ENCODE assay signal across 12 mouse cellular contexts in genomic region chr7:19147497-19148045, GRCm38 (mm10). TPM values are rescaled to one million over a fixed set of nuclear protein-coding genes. Genes with fewer than 3 reads are reported as not detected.
DNase-seq lines count a peak whose midpoint lies in the region; ATAC-seq and TF ChIP-seq lines count a peak whose summit lies in the region.
"Had no signal": no experiment of that assay in that cellular context is flagged by ENCODE, and none has a peak within 500 bp of the region (broad histone marks: within the 10 kb centered on the region; RNA-seq: fewer than 3 reads in every experiment).

No protein-coding gene starts in this region.

- H3K27me3 ChIP-seq in heart, embryonic 15.5 days: no peaks in the 10 kb centered on the region
- no peaks in the 10 kb centered on the region for H3K27me3 ChIP-seq in E14TG2a.4 (ENCODE audit: insufficient read depth, low read length)
- no peaks in the 10 kb centered on the region for H3K27me3 ChIP-seq in forebrain, embryonic 14.5 days (replicated peaks; ENCODE audit: control insufficient read depth, insufficient read depth, low read length)
- no peaks in the 10 kb centered on the region for H3K27me3 ChIP-seq in midbrain, embryonic 13.5 days
- H3K27me3 ChIP-seq: lung, embryonic 15.5 days had no signal

- peaks cover 12% of the 10 kb centered on the region for H3K36me3 ChIP-seq in heart, embryonic 15.5 days
- H3K36me3 ChIP-seq in E14TG2a.4 (ENCODE audit: insufficient read depth, low read length): peaks cover 49% of the 10 kb centered on the region
- H3K36me3 ChIP-seq in forebrain, embryonic 14.5 days (ENCODE audit: control insufficient read depth, insufficient read depth, low read length): peaks cover 17% of the 10 kb centered on the region
- H3K36me3 ChIP-seq in midbrain, embryonic 13.5 days: peaks cover 22% of the 10 kb centered on the region

- H3K4me3 ChIP-seq in heart, embryonic 15.5 days: no peak overlapping the region; the same call in 1 of the 2 replicates
- H3K4me3 ChIP-seq in E14TG2a.4 (replicated peaks; ENCODE audit: low read length): peak overlapping the region; percentile 99; the same call in 1 of the 2 replicates
- no peak overlapping the region for H3K4me3 ChIP-seq in forebrain, embryonic 14.5 days (ENCODE audit: low read depth, low read length)
- peak overlapping the region; percentile 65; the same call in 1 of the 2 replicates for H3K4me3 ChIP-seq in midbrain, embryonic 13.5 days (replicated peaks)

- no peak for TF ChIP-seq CTCF in E14TG2a.4 (conservative IDR thresholded peaks at IDR 0.05; ENCODE audit: low read length)

- H3K27ac ChIP-seq in heart, embryonic 15.5 days: no peak overlapping the region
- no peak overlapping the region for H3K27ac ChIP-seq in forebrain, embryonic 14.5 days (ENCODE audit: low read depth, low read length)
- no peak overlapping the region for H3K27ac ChIP-seq in midbrain, embryonic 13.5 days

- H3K4me2 ChIP-seq in heart, embryonic 15.5 days: peak overlapping the region; percentile 90; the same call in 1 of the 2 replicates
- peak overlapping the region; percentile 95 for H3K4me2 ChIP-seq in forebrain, embryonic 14.5 days (ENCODE audit: low read length)
- peak overlapping the region; percentile 83 for H3K4me2 ChIP-seq in midbrain, embryonic 13.5 days (replicated peaks)

- H3K4me1 ChIP-seq in heart, embryonic 15.5 days (replicated peaks): peaks cover 19% of the 10 kb centered on the region
- H3K4me1 ChIP-seq in E14TG2a.4 (replicated peaks; ENCODE audit: low read depth, low read length): peaks cover 40% of the 10 kb centered on the region
- peaks cover 15% of the 10 kb centered on the region for H3K4me1 ChIP-seq in forebrain, embryonic 14.5 days (ENCODE audit: control insufficient read depth, insufficient read depth, low read length)
- peaks cover 30% of the 10 kb centered on the region for H3K4me1 ChIP-seq in midbrain, embryonic 13.5 days (replicated peaks)

- WGBS in heart, embryonic 15.5 days: 46% methylated on average over 6 of the region's 6 CpGs
- 58% methylated on average over 6 of the region's 6 CpGs for WGBS in forebrain, embryonic 14.5 days
- 63% methylated on average over 6 of the region's 6 CpGs for WGBS in midbrain, embryonic 13.5 days

- ATAC-seq in heart, embryonic 15.5 days (replicated peaks; ENCODE audit: insufficient number of reproducible peaks, insufficient read depth, low FRiP score, low read depth): no peak
- ATAC-seq in forebrain, embryonic 14.5 days: no peak
- ATAC-seq in midbrain, embryonic 13.5 days: no peak
- no peak for ATAC-seq in granulocyte monocyte progenitor cell, adult 5-6 weeks (replicated peaks; ENCODE audit: poor library complexity, severe bottlenecking)

- H3K9ac ChIP-seq in heart, embryonic 15.5 days: no peak overlapping the region
- no peak overlapping the region for H3K9ac ChIP-seq in forebrain, embryonic 14.5 days (ENCODE audit: low read length)
- H3K9ac ChIP-seq in midbrain, embryonic 13.5 days (replicated peaks): no peak overlapping the region

- DNase-seq in heart, adult 11 months: no peak
- DNase-seq in forebrain, embryonic 14.5 days (ENCODE audit: low spot score): no peak
- no peak for DNase-seq in retina, postnatal 1 day
- DNase-seq in adrenal gland, adult (ENCODE audit: inconsistent age in 2 of 2, low spot score in 1 of 2): no peak
- DNase-seq: adrenal gland, adult 8-10 months; cerebellum, adult 2 months; gastrocnemius, postnatal 25 days had no signal

- no peaks in the 10 kb centered on the region for H3K9me3 ChIP-seq in heart, embryonic 15.5 days (replicated peaks)
- no peaks in the 10 kb centered on the region for H3K9me3 ChIP-seq in E14TG2a.4 (ENCODE audit: low read length)
- no peaks in the 10 kb centered on the region for H3K9me3 ChIP-seq in forebrain, embryonic 14.5 days (replicated peaks; ENCODE audit: control insufficient read depth, low read length)
- no peaks in the 10 kb centered on the region for H3K9me3 ChIP-seq in midbrain, embryonic 13.5 days
- H3K9me3 ChIP-seq: lung, embryonic 15.5 days had no signal

RNA-seq across cellular contexts. Expression of gene Qpctl, which starts 1.5 kb away (rescaled TPM):
- 8.8 and 10.0 TPM in 2 replicates for polyA plus RNA-seq in heart, embryonic 15.5 days (2015; fragmentation: Nextera tagmentation; extraction: Ambion mirVana)
- 11.1 and 14.0 TPM in 2 replicates for polyA plus RNA-seq in forebrain, embryonic 14.5 days (2014; fragmentation: Nextera tagmentation; extraction: Ambion mirVana)
- 22.5 and 23.9 TPM in 2 replicates for polyA plus RNA-seq in midbrain, embryonic 13.5 days (2015; fragmentation: Nextera tagmentation; extraction: Ambion mirVana)
- 4.2 and 12.0 TPM in 2 replicates for total RNA-seq in granulocyte monocyte progenitor cell, adult 5-6 weeks (2014; fragmentation: Nextera tagmentation)
- 4.9 and 5.0 TPM in 2 replicates for total RNA-seq in granulocyte monocyte progenitor cell, adult 5-6 weeks (2017)

RNA-seq across cellular contexts. Expression of gene Snrpd2, which starts 2.0 kb away (rescaled TPM):
- polyA plus RNA-seq in heart, embryonic 15.5 days (2015; fragmentation: Nextera tagmentation; extraction: Ambion mirVana): 93.2 and 96.6 TPM in 2 replicates
- polyA plus RNA-seq in forebrain, embryonic 14.5 days (2014; fragmentation: Nextera tagmentation; extraction: Ambion mirVana): 141 and 155 TPM in 2 replicates
- polyA plus RNA-seq in midbrain, embryonic 13.5 days (2015; fragmentation: Nextera tagmentation; extraction: Ambion mirVana): 124 and 126 TPM in 2 replicates
- total RNA-seq in granulocyte monocyte progenitor cell, adult 5-6 weeks (2014; fragmentation: Nextera tagmentation): 91.5 and 121 TPM in 2 replicates
- 83.2 and 158 TPM in 2 replicates for total RNA-seq in granulocyte monocyte progenitor cell, adult 5-6 weeks (2017)

RNA-seq across cellular contexts. Expression of gene Gipr, which starts 18.4 kb away (rescaled TPM):
- 73.8 and 73.9 TPM in 2 replicates for polyA plus RNA-seq in heart, embryonic 15.5 days (2015; fragmentation: Nextera tagmentation; extraction: Ambion mirVana)
- 4.8 and 8.2 TPM in 2 replicates for polyA plus RNA-seq in forebrain, embryonic 14.5 days (2014; fragmentation: Nextera tagmentation; extraction: Ambion mirVana)
- polyA plus RNA-seq in midbrain, embryonic 13.5 days (2015; fragmentation: Nextera tagmentation; extraction: Ambion mirVana): 2.6 and 3.4 TPM in 2 replicates
- total RNA-seq in granulocyte monocyte progenitor cell, adult 5-6 weeks (2014; fragmentation: Nextera tagmentation): not detected in 2 replicates
- 0.26 TPM in 1 of 2 replicates, not detected in the other for total RNA-seq in granulocyte monocyte progenitor cell, adult 5-6 weeks (2017)
- total RNA-seq: gastrocnemius, postnatal 25 days had no signal

RNA-seq across cellular contexts. Expression of gene Fbxo46, which starts 27.9 kb away (rescaled TPM):
- 7.3 and 9.6 TPM in 2 replicates for polyA plus RNA-seq in heart, embryonic 15.5 days (2015; fragmentation: Nextera tagmentation; extraction: Ambion mirVana)
- polyA plus RNA-seq in forebrain, embryonic 14.5 days (2014; fragmentation: Nextera tagmentation; extraction: Ambion mirVana): 10.1 and 11.9 TPM in 2 replicates
- polyA plus RNA-seq in midbrain, embryonic 13.5 days (2015; fragmentation: Nextera tagmentation; extraction: Ambion mirVana): 19.6 and 20.6 TPM in 2 replicates
- total RNA-seq in granulocyte monocyte progenitor cell, adult 5-6 weeks (2014; fragmentation: Nextera tagmentation): 3.1 and 4.9 TPM in 2 replicates
- total RNA-seq in granulocyte monocyte progenitor cell, adult 5-6 weeks (2017): 4.7 and 5.4 TPM in 2 replicates

RNA-seq across cellular contexts. Expression of gene Eml2, which starts 28.6 kb away (rescaled TPM):
- 18.9 and 21.0 TPM in 2 replicates for polyA plus RNA-seq in heart, embryonic 15.5 days (2015; fragmentation: Nextera tagmentation; extraction: Ambion mirVana)
- 3.4 TPM in 2 replicates for polyA plus RNA-seq in forebrain, embryonic 14.5 days (2014; fragmentation: Nextera tagmentation; extraction: Ambion mirVana)
- 6.3 and 10.0 TPM in 2 replicates for polyA plus RNA-seq in midbrain, embryonic 13.5 days (2015; fragmentation: Nextera tagmentation; extraction: Ambion mirVana)
- total RNA-seq in granulocyte monocyte progenitor cell, adult 5-6 weeks (2014; fragmentation: Nextera tagmentation): 4.1 and 18.1 TPM in 2 replicates
- 10.4 and 22.7 TPM in 2 replicates for total RNA-seq in granulocyte monocyte progenitor cell, adult 5-6 weeks (2017)

Comparison
In these comparisons a context has a peak if more than half of its experiments do, and no peak if none do; other contexts are left out.
1. H3K4me3 ChIP-seq: peak in E14TG2a.4 (single experiment) and midbrain, embryonic 13.5 days (single experiment); none in heart, embryonic 15.5 days (single experiment) and forebrain, embryonic 14.5 days (single experiment).
2. Peak in every context shown above with its lines, with median percentiles within 50 percentile points of each other: H3K4me2 ChIP-seq.